Mouse (Mus musculus): ENCODE data around the gene Galntl6.
"Not testable (repeated sequence)": the region's sequence is repeated elsewhere in the genome, so short reads cannot be mapped to it uniquely, and the experiment has no call there.

The Galntl6 gene

DNA sequence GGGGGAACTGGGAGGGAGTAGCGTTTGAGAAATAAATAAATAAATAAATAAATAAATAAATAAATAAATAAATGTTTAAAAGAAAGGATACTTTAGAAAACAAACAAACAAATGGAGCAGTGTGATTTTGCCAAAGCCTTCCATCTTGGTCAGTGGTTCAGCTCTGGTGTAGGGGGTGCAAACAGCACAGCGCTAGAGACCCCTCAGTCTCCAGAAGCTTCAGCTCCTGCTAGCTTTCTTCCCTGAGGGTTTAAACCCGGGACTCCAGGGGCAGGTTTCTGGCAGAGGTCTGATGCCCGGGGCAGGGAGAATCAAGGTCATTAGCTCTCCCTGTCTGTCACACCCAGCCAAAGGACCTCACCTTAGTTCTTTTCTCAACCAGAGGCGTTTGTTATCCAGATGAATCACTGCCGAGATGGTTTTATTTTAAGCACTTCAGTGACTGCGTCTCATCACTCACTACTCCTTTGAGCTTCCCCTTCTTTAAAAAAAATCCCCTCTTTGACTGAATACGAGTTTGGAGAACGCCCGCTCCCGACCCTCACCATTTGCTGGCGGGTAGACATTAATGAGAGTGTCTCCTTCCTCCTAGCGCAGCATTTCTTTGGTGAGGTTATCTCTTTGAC lies 1146.6 kb downstream of the Galntl6 start:
- no peak for DNase-seq (ENCODE audit: low spot score in 2 of 2)

- DNase-seq (ENCODE audit: low spot score in 2 of 2), result no peak
These were observed 1147.2 kb downstream of the Galntl6 start for GRCm38 (mm10) chr8:57765192-57765591.

- DNase-seq (ENCODE audit: low spot score in 2 of 2), result not testable (repeated sequence)
These were observed 1149.8 kb downstream of the Galntl6 start for GRCm38 (mm10) chr8:57762622-57763021.

GRCm38 (mm10) chr8:57760921-57761320 lies 1151.5 kb downstream of the Galntl6 start:
- DNase-seq (ENCODE audit: low spot score in 2 of 2), result no peak

- DNase-seq (ENCODE audit: low spot score in 2 of 2), result no peak
These were observed 1153.6 kb downstream of the Galntl6 start for GRCm38 (mm10) chr8:57758857-57759256.

DNA sequence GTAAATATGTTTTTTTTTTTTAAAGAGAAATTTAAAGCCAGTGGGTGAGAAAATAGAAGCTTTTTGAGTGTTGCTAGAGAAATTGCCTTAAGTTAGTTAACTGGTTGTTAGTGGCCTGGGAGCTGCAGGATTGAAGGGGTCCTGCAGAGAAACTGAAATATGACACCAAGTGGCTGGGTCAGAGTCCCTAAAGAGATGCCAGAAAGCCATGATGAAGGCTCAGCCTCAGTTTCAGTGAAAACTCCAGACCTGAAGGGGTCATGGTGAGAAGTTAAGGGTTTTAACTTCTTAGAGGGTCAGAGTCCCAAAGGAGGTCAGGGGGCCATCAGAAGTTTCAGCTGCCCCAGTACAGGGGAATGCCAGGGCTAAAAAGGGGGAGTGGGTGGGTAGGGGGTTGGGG lies 1155.0 kb downstream of the Galntl6 start:
- DNase-seq (ENCODE audit: low spot score in 2 of 2), result no peak

DNA sequence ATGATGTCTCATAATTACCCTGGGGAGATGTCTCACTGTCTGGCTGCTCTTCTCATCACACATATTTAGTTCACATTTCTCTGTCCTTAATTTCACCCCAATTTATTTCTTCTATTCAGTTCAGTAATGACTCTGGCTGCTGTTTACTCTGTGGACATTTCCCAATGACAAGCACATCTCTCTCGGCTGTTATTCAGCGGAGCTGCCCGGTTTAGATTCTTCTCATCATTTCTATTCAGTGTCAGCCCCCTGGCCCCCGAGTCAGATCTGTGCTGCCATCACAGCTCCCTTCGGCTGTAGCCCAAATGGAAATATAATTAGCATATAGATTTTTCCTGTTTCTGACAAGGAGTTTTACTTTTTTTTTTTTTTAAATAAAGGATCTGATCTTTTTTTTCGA lies 1158.4 kb downstream of the Galntl6 start:
- no peak for DNase-seq (ENCODE audit: low spot score in 2 of 2)

GRCm38 (mm10) chr8:57743636-57744035 lies 1168.8 kb downstream of the Galntl6 start:
- no peak for DNase-seq (ENCODE audit: low spot score in 2 of 2)

DNA sequence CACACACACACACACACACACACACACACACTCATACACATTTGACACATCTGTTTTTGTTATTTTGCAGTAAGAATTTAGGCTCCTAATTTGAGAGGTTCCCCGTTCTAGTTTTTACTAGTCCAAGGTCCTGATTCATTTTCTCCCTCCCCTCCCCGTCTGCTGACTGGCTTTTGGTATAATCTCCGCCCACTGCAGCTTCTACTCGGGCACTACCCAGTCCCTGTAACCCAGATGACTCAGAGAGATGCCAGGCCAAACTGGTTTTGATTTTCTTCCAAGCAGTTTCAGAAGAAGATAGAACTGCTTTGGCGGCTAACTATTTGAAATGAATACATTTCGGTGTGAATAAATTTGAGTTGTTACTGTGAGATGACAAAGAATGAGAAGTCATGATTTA lies 1170.5 kb downstream of the Galntl6 start:
- no peak for DNase-seq (ENCODE audit: low spot score in 2 of 2)

- no peak for DNase-seq (ENCODE audit: low spot score in 2 of 2)
These were observed 1171.1 kb downstream of the Galntl6 start for GRCm38 (mm10) chr8:57741309-57741708.

DNA sequence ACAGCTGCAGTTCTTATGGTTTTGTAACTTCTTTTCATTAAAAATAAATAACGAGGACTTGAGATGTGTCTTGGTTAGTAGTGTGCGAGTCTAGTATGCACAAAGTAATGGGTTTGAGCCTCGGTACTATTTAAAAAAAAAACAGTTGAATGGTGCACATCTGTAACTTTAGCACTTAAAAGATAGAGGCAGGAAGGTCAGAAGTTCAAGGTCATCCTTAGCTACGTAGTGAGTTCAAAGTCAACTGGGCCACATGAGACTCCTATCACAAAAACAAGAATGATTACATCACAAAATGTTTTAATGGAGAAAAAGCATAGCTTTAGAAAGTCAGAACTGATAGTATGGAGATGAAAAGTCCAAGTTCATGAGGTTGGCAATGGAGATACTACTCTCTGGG lies 1175.2 kb downstream of the Galntl6 start:
- DNase-seq (ENCODE audit: low spot score in 2 of 2), result no peak

- DNase-seq (ENCODE audit: low spot score in 2 of 2), result no peak
These were observed 1179.6 kb downstream of the Galntl6 start for GRCm38 (mm10) chr8:57732795-57733194.

GRCm38 (mm10) chr8:57731666-57732065 lies 1180.8 kb downstream of the Galntl6 start:
- DNase-seq (ENCODE audit: low spot score in 2 of 2), result no peak

GRCm38 (mm10) chr8:57728276-57728675 lies 1184.2 kb downstream of the Galntl6 start:
- DNase-seq (ENCODE audit: low spot score in 2 of 2), result no peak

- no peak for DNase-seq (ENCODE audit: low spot score in 2 of 2)
These were observed 1187.4 kb downstream of the Galntl6 start for GRCm38 (mm10) chr8:57724843-57725627.
